Mouse (Mus musculus): ENCODE results near the gene Mcts1.

Gene Mcts1

DNA sequence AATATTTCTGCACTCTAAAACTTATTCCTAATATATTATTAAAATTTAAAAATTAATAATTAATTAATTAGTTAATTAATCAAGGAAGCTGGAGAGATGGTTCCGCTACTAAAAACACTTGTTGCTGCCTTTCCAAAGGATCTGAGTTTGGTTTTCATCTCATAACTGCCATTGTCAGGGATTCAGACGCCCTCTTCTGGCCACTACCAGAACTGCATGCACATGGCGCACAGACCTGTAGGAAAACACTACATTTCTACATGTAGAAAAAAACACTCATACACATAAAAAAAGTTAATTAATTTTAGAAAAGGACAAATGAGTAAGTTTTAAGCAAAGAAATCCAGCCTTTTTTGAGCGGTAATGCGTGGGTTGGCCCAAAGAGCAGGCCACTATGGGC, 54.3 kb downstream of the Mcts1 start:
- CTCF ChIA-PET = interaction anchor here (0.5 kb wide), 1 partner anchor 8 kb away, joined by 4 read pairs; no protein-coding TSS in a partner anchor

DNA sequence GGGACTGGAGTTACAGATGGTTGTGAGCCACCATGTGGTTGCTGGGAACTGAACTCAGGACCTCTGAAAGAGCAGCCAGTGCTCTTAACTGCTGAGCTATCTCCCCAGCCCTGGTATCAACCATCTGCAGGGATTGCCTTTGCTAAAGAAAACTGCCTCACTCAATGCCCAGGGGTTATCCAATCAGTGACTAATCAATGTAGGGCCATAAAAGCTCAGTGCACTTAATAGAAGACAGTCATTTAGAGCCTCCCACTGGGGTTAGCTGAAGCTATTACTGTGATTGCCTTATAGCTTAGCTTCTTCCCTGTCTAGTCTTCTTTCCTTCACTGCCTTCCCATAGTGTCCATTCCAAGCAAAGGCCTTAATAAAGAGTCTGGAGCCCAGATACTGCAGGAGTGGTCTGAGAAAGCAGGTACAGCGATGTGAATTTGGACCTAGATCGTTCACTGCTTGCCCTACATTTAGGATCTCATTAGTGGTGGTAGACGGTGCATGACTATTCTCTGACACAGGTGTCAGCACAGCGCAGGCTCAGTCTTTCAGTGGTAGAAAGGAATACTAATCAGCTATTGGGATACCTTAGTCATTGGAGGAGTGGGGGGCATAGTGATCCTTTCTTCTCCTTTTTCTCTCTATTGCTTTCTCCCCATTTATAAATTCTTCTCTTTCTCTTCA, 56.0 kb downstream of the Mcts1 start:
- CTCF ChIA-PET = no interaction called here
